Mouse (Mus musculus) retina, postnatal 1 day (tissue): ENCODE measurements around the gene Ryr2.
"Not testable (repeated sequence)": the region's sequence is repeated elsewhere in the genome, so short reads cannot be mapped to it uniquely, and the experiment has no call there.

Source experiments
- DNase-seq: peaks from one replicate; pipeline ENCODE4 v3.0.0-alpha.2; 2012

Gene Ryr2

DNA sequence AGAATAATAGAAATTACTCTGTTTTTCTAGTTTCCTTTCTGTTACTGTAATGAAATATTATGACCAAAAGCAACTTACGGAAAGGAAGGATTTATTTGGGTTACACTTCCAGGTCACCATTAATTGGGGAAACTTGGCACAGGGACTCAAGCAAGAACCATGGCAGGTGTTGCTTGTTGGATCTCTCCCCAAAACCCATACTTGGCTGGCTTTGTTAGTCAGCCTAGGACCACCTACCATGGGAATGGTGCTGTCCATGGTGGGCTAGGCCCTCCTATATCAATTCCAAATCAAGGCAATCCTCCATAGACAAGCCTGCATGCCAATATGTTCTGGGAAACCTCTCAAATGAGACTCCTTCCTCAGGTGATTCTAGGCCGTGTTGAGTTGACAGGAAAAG lies 237.3 kb downstream of the Ryr2 start:
- peak; percentile 7 for DNase-seq

DNA sequence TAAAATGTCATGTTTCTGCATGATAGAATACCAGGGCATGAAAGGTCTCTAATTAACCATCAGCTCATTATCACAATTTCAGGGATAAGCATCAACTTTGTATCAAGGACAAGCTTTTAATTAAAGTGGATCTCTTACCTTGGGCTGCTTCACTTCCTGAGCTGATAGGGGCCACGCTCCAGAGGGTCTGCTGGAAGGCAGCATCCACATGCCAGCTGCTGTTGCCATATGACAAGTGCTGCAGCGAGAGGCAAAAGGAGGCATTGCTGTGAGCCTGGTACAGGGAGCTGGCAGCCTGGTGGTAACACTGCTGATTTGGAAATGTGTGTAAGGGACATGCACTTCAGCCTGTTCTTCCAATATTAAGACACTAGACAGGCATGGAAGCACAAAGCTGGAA lies 237.8 kb downstream of the Ryr2 start:
- DNase-seq = peak; percentile 71

GRCm38 (mm10) chr13:11868056-11868455 lies 238.7 kb downstream of the Ryr2 start:
- DNase-seq = peak; percentile 17

GRCm38 (mm10) chr13:11865261-11865660 lies 241.5 kb downstream of the Ryr2 start:
- no peak for DNase-seq

DNA sequence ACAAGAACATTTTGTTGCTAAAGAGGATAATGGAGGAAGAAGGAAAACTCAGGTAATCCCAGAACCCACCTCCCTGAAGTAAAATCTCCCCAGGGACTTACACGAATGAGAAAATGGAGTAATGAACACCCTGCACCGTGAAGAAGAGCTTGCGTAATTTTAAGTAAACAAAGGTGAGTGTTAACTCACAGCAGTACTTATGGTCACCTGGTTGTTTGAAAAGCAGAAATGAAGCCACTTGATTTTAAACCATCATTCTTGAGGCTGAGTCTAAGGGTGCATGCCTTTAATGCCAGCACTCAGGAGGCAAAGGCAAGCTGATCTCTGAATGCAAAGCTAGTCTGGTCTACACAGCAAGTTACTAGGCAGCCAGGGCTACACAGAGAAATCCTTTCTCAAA lies 255.1 kb downstream of the Ryr2 start:
- no peak for DNase-seq

- no peak for DNase-seq
Observed at GRCm38 (mm10) chr13:11843889-11844288, 262.9 kb downstream of the Ryr2 start.

DNA sequence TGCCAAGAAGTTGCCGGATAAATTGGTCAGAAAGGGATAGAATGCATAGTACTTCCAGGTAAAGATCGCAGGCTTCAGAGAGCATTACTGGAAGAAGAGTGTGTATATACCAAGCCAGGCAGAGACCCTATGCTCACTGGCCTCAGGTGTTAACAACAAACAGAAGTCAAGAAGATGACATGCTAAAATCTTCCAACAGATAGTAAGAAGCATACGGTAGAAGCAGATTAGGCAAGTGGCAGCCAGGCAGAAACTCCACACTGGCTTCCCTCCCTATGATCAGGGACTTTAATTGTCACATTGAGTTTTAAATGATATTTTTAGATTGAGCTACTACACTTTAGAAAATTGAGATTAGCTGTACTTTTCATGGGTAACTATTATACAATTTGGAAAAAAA lies 268.9 kb downstream of the Ryr2 start:
- no peak for DNase-seq

- DNase-seq = no peak
Observed at GRCm38 (mm10) chr13:11837152-11837551, 269.6 kb downstream of the Ryr2 start.

DNA sequence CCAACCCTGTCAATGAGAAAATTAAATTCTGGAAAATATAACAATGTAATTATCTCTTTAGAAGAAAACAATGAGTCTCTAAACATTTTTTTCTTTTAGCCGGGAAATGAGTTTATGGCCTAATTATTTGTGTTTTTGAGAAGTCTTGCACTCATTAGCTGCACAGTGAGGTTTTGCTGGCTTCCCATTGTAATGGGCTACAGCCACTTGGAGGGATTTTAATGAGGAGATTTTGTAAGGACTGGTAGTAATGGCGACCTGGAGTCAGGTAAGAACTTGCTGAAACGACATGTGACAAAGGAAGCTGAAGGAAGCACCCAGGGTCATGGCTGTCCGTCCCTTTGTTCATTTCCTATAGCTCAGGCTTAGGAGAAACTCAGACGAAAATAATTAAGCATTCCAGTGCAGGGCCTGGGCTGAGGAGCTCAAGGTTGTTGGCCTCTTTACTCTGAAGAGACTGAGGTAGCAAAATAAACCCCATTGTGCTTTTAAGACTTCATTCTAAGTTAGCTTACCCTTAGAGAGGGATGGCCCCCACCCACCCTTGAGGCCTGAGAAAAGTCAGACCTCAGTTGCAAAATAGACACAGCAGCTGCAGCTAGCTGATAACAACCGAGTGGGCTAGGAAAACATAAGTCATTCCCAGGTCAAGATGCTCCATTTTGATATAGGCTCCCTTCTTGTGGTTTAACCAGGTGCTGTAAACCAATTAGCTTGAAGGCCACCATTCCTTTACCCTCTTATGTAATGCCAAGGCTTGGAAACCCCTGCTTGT lies 270.3 kb downstream of the Ryr2 start:
- peak; percentile 51 for DNase-seq

DNA sequence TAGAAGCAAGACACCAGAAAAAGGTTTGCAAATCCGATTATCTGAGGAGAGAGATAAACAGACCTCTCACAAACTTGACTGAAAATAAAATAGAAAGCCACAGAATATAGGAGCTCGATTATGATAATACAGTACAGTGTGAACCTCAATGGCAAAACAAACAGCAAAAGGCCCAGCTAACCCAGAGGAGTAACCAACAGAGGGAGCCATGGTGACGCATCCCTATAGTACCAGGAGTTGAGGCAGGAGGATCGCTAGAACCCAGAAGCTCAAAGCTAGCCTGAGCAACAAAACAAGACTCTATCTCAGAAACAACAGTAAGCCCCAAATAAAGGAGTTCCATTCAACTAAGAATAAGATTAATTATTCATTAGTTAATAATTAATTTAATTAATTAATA lies 275.5 kb downstream of the Ryr2 start:
- no peak for DNase-seq

DNA sequence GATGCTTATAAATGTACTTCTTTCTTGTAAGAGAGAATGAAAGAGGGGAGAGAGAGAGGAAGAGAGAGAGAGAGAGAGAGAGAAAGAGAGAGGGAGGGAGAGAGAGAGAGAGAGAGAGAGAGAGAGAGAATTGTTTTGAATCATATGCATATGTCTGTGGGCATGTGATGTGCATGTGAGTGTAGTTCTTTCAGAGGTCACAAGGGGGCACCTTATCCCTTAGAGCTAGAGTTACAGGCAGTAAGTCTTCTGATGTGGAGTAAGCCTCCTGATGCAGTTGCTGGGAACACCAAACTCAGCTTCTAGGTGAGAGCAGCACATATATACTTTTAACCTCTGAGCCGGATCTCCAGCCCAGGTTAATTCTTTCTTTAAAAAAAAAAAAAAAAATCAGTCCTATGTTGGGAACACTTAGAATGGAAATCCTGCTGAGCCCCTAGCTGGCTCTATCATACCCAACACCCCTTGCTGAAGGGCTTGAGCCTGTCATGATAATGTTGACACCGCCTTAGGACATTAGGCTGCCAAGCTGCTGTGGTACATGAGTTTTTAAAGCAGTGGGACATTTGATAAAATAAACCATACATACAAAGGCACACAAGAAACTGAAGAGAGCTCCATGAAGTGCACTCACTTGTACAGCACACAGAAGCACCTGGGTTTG lies 281.1 kb downstream of the Ryr2 start:
- peak; percentile 9 for DNase-seq

DNA sequence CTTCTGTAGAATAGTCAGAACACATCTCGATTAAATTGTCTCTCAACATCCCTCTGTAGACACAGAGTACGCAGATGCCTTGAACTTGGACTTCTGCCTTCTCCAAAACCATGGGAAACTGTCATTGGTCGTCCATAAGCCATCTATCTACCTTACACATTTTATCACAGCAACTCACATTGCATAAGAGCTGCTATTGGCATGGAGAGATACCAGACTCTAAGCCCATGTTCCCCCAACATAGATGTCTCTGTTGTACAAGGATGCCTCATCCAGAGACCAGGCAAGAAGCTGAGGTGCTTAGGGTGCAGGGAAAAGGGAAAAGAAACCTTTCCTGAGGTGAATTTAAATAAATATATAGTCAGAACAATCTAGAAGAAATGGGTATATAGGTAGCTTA lies 288.0 kb downstream of the Ryr2 start:
- DNase-seq = no peak

DNA sequence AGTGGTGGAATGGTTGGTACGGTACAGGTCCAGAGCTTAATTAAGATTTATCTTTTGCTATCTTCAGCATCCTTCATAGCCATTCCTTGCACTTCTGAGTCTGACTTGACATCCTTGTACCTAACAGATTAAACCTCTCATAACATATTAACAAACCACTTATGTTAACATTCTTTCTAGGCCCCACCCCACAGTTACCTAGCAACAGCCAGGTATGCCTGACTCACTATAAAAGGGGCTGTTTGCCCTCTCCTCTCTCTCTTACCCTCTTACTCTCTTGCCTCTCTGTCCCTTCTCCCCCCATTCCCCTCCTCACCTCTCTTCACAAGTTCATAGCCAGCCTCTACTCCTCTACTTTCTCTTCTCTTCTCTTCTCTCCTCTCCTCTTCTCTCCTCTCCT lies 297.4 kb downstream of the Ryr2 start:
- DNase-seq = not testable (repeated sequence)

GRCm38 (mm10) chr13:11792536-11792935 lies 314.2 kb downstream of the Ryr2 start:
- no peak for DNase-seq

DNA sequence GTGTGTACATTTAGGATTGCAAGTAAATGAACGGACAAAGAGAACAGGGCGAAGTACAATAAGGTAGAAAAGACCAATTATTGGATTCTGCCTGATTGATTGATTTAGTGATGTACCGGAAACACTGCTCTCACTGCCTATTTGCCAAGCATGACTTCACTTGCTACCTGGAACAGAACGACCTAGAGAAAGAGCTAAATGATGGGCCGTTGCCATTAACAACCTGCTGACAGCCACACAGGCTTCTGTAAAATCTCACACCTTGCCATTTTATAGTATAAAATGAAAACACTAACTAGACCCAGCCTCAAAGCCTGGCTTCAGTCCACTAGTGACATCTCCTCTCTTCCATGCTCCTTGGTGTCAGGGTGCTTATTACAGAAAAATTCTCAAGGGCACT lies 316.2 kb downstream of the Ryr2 start:
- no peak for DNase-seq

DNA sequence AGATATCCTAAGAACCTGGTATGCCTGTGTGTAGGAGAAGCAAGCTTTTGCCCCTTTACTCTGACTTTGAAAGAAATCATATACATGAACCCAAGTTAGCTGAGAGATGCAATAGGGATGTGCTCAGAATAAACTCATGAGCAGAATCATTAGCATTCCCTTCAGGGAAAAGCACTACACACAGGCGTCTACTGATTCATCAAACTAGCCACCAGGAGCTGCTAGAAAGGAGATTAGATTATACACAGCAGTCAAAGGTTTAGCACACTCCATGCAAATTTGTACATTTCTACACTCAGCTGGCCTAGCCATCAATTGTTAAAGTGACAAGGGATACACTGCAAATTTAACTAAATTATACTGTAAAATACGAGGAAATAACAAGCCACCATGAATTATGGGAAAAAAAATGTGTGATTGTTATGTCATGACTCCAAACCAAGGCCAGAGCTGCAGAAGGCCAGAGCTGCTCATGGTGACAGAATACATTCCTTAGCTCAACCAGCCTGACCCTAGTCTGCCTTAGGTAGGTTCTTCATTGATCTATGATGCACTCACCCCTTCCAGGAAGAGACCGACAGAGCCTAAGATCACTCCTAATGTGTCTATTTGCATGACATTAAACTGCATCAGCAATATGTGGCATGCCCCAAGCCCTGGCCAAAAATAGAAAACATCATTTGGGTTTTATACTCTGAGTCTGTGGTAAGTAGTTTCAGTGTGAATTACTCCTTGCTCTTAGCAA lies 324.2 kb downstream of the Ryr2 start:
- DNase-seq = no peak

GRCm38 (mm10) chr13:11781065-11781464 lies 325.7 kb downstream of the Ryr2 start:
- no peak for DNase-seq

DNA sequence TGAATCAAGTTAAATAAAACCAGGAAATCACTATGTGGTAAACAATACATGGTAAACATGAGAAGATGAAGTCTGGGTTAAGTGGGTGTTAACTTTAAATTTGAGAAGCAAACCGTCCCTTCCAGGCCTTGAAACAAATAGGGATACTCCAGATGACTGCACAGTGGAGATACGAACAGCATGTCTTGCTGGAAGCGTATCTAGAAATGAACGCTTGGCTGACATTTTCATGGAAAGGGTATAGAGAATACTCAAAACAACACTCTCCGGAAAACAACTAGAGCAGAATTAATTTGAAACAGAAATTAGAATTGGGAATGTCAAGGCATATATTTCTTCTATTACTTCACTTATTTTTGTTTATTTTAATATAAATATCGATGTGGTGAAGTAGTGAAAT lies 329.0 kb downstream of the Ryr2 start:
- no peak for DNase-seq

DNA sequence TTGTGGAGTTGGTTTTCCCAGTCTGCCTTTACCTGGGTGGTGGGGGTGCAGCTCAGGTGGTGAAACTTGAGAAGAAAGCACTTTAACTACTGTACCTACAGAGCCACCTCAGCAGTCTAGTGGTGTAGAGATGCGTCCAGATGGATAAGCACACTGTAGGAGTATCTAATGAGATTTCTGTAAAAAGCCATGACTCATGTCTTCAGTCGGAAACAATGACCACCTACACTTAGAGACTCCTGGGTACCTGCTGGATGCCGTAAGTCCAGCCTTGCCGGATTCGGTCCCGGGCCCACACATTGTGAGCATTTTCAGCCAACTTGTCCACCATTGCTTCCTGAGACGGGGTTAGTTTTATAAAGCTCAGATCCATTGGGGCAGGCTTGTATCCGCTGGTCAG lies 334.6 kb downstream of the Ryr2 start:
- DNase-seq = no peak

DNA sequence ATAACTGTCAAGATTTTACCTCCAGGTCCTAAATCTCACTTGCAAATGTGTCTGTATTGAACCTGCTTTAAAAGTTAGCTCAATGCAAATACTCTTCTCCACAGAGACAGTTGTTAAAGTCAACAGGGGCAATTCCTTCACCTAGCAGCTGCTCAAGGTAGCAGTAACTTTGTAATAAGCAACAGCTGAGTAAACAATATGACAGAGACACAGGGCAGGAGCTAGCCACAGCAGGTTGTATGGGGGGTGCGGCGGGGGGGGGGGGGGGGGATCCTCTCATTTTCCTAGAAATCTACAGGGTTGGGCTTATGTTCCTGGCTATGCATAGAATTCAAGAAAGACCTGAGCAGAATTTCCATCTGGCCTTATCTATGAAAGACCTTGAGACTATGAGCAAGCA lies 339.8 kb downstream of the Ryr2 start:
- DNase-seq = no peak

- DNase-seq = no peak
Observed at GRCm38 (mm10) chr13:11763925-11764324, 342.8 kb downstream of the Ryr2 start.

- peak; percentile 61 for DNase-seq
Observed at GRCm38 (mm10) chr13:11763104-11763503, 343.6 kb downstream of the Ryr2 start.

DNA sequence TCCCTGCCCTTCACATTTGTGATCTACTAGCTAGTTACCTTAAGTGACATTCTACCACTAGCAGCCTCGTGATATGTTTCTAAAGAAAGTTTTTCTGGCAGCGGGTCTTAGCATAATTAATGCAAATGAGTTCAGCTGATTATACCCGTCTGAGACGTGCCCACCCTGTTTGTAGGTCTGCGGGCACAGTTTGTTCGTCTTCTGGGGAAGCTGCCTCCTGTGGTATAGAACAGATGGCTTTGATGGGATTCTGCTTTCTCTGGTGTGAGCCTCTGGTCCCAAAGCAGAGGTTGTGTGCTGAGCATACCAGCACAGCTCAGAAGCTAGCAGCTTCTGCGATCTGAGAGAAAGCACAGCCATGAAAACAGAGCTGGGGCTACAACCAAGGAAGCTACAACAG lies 348.9 kb downstream of the Ryr2 start:
- DNase-seq = peak; percentile 11

GRCm38 (mm10) chr13:11745479-11745878 lies 361.3 kb downstream of the Ryr2 start:
- DNase-seq = peak; percentile 14
